Mouse (Mus musculus) neutrophil, adult 5-6 weeks (primary cell): ENCODE data around the gene 1700001K19Rik. TPM values are rescaled to one million over a fixed set of nuclear protein-coding genes. Genes with fewer than 3 reads are reported as not detected.
A peak's percentile ranks its signal among the peaks of the same experiment; 100 is the strongest.
"Not testable (repeated sequence)": the region's sequence is repeated elsewhere in the genome, so short reads cannot be mapped to it uniquely, and the experiment has no call there.

ENCODE experiments used
- ATAC-seq: fragments of 151-379, 151-347 bp; 2 replicates; pipeline ENCODE4 v1.8.0; 2017; ENCODE audit warnings: mild to moderate bottlenecking, moderate TSS enrichment; ENCODE audit not compliant: insufficient number of reproducible peaks, poor library complexity, low FRiP score, severe bottlenecking; ENCODE audit errors: extremely low read depth
- total RNA-seq: library from RNA; stranded (forward); fragments of 200-1000 nt; gene quantifications from 2 replicates; pipeline ENCODE4 v1.2.3, GENCODE M21; 2017

Gene 1700001K19Rik
- not detected in 2 replicates for total RNA-seq

DNA sequence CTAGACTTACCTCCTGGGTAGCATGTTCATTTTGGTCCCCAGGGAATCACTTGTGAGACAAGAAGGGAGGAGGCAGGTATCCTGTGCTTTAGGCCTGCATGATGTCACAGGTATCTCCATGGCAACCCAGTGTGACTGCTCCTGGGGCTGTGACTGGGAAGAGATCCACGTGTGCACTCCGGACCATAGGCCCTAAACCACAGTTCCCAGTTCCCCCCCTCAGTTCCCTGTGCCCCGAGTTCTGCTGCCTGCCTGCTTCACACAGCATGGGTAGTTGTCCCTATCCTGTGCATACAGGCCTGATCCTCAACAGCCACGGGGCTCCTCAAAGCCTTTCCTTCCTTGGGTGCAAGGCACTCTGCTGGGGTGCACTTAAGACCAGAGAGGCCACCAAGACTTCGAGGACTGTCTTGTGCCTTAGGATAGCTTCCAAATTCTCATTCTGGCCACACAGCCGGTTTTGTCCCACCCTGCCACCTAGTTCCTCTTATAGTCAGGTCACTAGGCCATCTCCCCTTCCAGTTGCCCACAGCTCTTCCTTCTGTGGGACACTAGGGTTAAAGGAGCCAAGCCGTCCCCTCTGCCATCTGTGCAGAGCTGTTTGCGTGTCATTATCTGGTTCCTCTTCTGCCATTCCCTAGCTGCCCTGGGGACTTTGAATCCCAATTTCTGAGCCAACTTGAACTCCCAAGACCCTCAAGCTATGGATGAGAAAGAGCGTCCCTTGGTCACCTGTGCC lies at the start of gene 1700001K19Rik:
1700001K19Rik (minus strand) TSS at position 59 of the 739 bp plus-strand sequence.
- no peak for ATAC-seq

GRCm38 (mm10) chr12:110726428-110726827 lies 44.0 kb upstream of the 1700001K19Rik start:
- ATAC-seq: no peak

DNA sequence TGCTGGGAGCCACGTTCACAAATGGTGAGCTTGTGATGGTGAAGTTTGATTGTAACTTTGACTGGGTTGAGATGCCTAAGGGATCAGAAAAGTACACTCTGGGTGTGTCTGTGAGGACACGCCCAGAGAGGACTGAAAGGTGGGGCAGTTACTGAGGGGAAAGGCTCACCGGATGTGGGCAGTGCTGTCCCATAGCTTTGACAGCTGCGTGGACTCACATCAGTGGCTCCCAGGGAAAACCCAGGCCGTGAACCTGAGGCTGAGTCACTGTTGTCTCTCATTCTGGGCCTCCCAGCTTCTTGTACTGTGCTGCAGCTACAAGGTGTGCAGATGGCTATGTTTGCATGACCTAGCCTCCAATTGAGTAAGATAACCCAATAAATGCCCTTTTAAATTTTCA lies 43.1 kb upstream of the 1700001K19Rik start:
- no peak for ATAC-seq

DNA sequence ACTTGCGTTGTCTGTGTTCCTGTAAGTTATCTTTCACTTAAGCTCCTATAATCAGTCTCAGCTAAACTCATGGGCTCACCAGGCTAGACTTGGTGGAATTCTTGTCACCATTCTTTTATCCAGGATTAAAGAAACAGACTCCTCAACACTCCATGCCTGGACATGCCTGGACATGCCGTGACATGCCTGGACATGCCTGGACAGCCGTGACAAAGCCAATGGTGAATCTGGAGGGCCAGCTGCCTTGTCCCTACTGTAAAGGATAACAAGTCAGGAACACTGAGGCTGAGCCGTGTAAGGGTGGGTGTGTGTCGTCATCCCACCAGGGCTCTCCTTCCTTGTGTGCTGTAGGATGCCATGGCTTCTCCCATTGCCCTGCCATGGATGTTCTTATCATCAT lies 42.6 kb upstream of the 1700001K19Rik start:
- ATAC-seq: no peak

GRCm38 (mm10) chr12:110716004-110716403 lies 33.6 kb upstream of the 1700001K19Rik start:
- no peak for ATAC-seq

- no peak for ATAC-seq
Observed at GRCm38 (mm10) chr12:110714215-110714614, 31.8 kb upstream of the 1700001K19Rik start.

DNA sequence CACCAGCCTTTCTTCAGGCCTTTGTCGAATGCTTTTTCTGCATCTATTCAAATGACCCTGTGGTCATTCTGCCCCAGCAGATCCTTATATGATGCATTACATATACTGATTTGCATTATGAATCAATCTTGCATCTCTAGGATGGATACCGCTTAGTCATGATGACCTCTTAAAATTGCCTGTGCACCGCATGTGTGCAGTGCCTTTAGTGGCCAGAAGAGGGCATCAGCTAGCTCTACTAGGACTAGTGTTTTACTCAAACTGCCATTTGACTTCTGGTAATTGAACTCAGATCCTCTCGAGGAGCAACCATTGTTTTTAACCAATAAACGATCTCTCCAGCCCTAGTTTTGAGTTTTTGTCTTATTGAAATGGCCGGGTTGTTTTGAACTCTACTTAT lies 31.4 kb upstream of the 1700001K19Rik start:
- ATAC-seq: no peak

- ATAC-seq: no peak
Observed at GRCm38 (mm10) chr12:110711270-110711669, 28.9 kb upstream of the 1700001K19Rik start.

- no peak for ATAC-seq
Observed at GRCm38 (mm10) chr12:110707451-110707850, 25.0 kb upstream of the 1700001K19Rik start.

- ATAC-seq: peak; percentile 38; the same call in 1 of the 2 replicates
Observed at GRCm38 (mm10) chr12:110706337-110707231, 24.2 kb upstream of the 1700001K19Rik start.

DNA sequence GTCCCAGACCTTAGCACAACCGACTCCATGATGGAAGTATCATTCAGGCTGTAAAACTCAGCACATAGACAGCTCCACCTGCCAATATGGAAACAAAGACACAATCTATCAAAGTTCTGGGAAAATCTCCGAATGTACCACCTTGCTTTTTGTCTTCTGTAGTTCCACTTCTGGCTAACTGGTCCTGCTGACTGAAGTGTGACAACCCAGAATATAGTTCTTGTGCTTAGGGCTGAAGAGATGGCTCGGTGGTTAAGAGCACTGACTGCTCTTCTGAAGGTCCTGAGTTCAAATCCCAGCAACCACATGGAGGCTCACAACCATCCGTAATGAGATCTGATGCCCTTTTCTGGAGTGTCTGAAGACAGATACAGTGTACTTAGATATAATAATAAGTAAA lies 23.0 kb upstream of the 1700001K19Rik start:
- ATAC-seq: not testable (repeated sequence)

DNA sequence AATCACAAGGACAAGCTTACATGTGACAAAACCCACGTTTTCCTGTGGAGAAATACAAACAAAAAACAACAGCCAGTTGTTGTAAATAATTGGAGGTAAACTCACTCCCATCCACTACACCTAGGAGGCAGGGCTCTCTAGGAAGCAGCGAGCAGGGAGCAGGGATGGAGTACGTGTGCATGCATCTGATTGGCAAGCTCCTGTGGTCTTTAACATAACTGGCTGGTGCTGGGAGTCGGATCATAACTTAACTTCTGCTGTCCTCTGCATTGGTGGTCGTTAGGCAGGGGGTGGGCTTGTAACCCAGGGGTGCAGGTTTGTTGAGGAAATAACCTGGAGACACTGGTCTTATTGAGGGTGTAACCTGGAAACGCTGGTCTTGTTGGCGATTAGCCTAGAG lies 21.3 kb upstream of the 1700001K19Rik start:
- ATAC-seq: no peak

- peak; percentile 64 for ATAC-seq
Observed at GRCm38 (mm10) chr12:110703008-110703471, 20.6 kb upstream of the 1700001K19Rik start.

GRCm38 (mm10) chr12:110702556-110702955 lies 20.1 kb upstream of the 1700001K19Rik start, which contains the start of gene Hsp90aa1:
Gene Hsp90aa1, minus strand, starts transcription at chr12:110702728.
- no peak for ATAC-seq

- not testable (repeated sequence) for ATAC-seq
Observed at GRCm38 (mm10) chr12:110701363-110701762, 18.9 kb upstream of the 1700001K19Rik start.

DNA sequence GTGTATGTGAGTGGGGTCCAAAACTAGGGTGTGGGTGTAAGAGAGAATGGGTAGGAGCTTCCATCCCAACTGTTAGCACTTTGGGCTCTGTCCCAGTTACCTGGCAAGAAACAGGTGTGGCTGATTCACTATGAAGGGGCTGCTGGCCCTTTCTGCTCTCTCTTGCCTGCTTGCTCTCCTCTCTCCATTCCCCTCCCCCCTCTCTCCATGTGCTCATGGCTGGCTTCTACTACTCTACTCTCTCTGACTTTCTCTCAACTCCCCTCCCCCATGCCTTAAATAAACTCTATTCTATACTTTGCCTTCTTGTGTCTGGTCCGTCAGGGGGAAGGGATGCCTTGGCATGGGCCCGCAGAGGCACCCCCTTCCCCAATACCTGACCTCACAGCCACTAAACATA lies 18.3 kb upstream of the 1700001K19Rik start:
- no peak for ATAC-seq

DNA sequence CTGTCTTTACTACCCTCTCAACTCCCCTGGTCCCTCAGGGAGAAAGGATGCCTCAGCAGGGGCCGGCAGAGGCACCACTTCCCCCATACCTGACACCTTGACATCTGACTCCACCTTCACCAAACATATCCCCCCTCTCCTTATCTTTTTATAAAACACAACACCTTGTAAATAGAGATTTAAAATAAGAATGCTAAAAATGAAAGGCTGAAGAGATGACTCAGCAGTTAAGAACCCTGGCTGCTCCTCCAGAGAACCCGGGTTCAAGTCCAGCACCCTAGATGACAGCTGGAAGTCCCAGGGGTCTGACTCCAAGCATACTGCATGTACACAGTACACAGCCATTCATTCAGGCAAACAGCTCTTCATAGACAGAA lies 16.7 kb upstream of the 1700001K19Rik start:
- ATAC-seq: no peak

- ATAC-seq: no peak
Observed at GRCm38 (mm10) chr12:110698523-110699170, 16.2 kb upstream of the 1700001K19Rik start.

GRCm38 (mm10) chr12:110698080-110698479 lies 15.7 kb upstream of the 1700001K19Rik start:
- ATAC-seq: no peak
